Mouse (Mus musculus) lung, adult 2 months (tissue): ENCODE data around the gene Rtl4.

Source experiments
- CTCF ChIP-seq: fragments of 200-500 bp; IDR thresholded peaks from 2 replicates; pipeline ENCODE4 v1.5.1; 2011; ENCODE audit warnings: mild to moderate bottlenecking, low read length, control low read depth; ENCODE audit not compliant: insufficient read depth
- POLR2A ChIP-seq: fragments of 200-500 bp; IDR thresholded peaks from 2 replicates; pipeline ENCODE4 v1.6.1; 2011; ENCODE audit warnings: low read depth, mild to moderate bottlenecking, control low read depth, low read length, borderline replicate concordance; ENCODE audit errors: extremely low read depth

DNA sequence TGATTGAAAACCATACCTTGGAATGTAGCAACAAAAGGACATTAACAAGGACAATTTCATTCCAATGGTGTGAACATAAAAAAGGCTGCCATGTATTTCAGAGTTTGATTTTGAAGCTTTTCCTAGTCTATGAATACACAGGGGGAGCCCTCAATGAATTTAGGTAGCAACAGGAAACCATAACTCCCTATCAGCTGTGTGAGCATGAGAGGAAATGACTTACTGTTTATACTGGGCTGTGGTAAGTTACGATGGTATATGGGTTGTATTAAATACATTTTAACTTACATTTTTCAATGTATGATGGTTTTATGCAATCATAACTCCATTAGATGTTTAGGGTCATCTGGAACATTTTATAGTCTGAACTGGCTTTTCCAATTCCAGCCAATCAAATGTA lies 27.6 kb downstream of the Rtl4 start:
- TF ChIP-seq CTCF = no peak
- no peak for TF ChIP-seq POLR2A
